Mouse (Mus musculus) erythroblast, embryonic 14.5 days (primary cell): ENCODE results near the gene Sat2.

Source experiments
- GATA1 ChIP-seq: IDR thresholded peaks from 2 replicates; pipeline ENCODE4 v1.6.1; 2012; ENCODE audit warnings: low read length, inconsistent platforms, mixed read lengths
- TAL1 ChIP-seq: IDR thresholded peaks from 3 replicates; pipeline ENCODE4 v1.6.1; 2012; ENCODE audit warnings: low read length, inconsistent platforms, mixed read lengths

GRCm38 (mm10) chr11:69606491-69606795 lies 15.4 kb upstream of the Sat2 start:
- TF ChIP-seq GATA1 (no peak), TAL1 (no peak)
